Mouse (Mus musculus): ENCODE measurements around the gene Svip.

DNA sequence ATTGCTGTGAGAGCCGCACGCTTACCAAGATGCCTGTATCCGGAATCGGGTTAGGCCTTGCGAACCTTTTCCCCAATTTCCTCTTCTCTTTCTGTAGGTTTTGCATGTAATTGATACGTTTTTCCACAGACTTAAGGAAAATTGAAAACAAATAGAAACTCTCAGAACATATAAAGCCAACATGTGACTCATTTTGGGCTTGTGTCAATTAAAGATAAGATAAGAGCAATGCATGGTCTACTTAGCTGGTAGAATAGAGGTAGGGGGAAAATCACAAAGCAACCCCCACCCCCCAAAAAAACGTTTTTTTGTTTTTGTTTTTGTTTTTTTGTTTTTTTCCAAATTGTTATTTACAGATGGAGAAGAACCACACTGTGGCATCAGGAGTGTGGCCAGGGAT is 7.6 kb upstream of the Svip start:
- no peak for TF ChIP-seq POLR2A (IDR thresholded peaks at IDR 0.05; ENCODE audit: low read depth, low read length)
- no peak for TF ChIP-seq CTCF (IDR thresholded peaks at IDR 0.05; ENCODE audit: borderline replicate concordance, insufficient read depth, low read length)
